ENCODE assay signal across 15 mouse cellular contexts in the genomic region with DNA sequence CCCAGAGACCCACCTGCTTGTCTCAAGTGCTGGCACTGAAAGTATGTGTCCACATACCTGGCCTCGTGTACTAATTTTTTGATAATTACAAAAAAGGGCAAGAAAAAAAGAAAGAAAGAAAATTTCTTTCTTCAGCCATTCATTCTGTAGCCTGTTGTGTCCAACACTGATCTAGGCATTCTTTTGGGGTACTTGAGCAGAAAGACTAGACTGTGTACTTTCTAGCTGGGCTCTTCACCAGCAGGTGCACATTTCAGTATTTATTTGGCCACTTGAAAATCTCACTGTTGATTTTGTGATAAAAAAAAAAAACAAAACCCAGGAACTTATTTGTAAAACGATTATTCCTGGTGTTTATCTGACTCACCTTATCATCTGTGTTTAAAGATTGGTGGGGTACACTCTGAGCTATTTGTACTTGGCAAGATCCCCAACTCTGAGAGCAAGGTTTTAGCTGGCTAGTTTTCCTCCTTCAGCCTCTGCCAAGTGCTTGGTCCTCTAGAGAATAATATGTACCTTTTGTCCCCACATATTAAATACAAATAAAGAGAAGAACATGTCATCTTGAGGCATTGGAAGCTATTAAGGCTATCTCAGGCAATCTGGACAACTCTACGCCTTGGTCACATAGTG.
A peak's percentile ranks its signal among the peaks of the same experiment; 100 is the strongest.
DNase-seq lines count a peak whose midpoint lies in the region.
"Had no signal": no experiment of that assay in that cellular context is flagged by ENCODE, and none has a peak within 500 bp of the region (broad histone marks: within the 10 kb centered on the region; RNA-seq: fewer than 3 reads in every experiment).

No protein-coding gene starts in this region.

- intact Hi-C loops in heart, postnatal 25 days (cut with DNase I), result no loop called here

- peak; percentile 12 for DNase-seq in heart, adult 8-10 months (ENCODE audit: low spot score)
- DNase-seq in heart, postnatal 25 days (ENCODE audit: low spot score), result no peak
- DNase-seq in urinary bladder, postnatal 14 days (ENCODE audit: low spot score), result peak; percentile 29
- no peak for DNase-seq in urinary bladder, postnatal 25 days (ENCODE audit: low spot score)
- peak; percentile 76 for DNase-seq in lung, postnatal 36 days
- no peak for DNase-seq in right cerebral cortex, postnatal 10 days (ENCODE audit: low spot score in 2 of 2)
- DNase-seq in spleen, postnatal 10 days (ENCODE audit: low spot score in 2 of 2), result no peak
- DNase-seq: cerebellum, adult 11-12 months; cerebellum, postnatal 14 days; gastrocnemius, adult 2 months; heart, postnatal 10 days; kidney, postnatal 4 days; right cerebral cortex, postnatal 4 days; thymus, adult 18-20 months; thymus, postnatal 36 days had no signal

Comparison
In these comparisons a context has a peak if more than half of its experiments do, and no peak if none do; other contexts are left out.
1. DNase-seq: peak in heart, adult 8-10 months (single experiment), urinary bladder, postnatal 14 days (single experiment) and lung, postnatal 36 days (single experiment); none in heart, postnatal 25 days (single experiment), urinary bladder, postnatal 25 days (single experiment), right cerebral cortex, postnatal 10 days (0 of 2) and spleen, postnatal 10 days (0 of 2).